Mouse (Mus musculus) regulatory T cell (primary cell): ENCODE measurements around the gene Mief2.

ENCODE experiments used
- in situ Hi-C: fragments of 300-600 bp; cut with MboI, MseI; formaldehyde crosslinking; loops from one replicate; pipeline ENCODE4 v1.15.1; 2025; ENCODE audit warnings: high pct_unique_total_duplicates

Gene Mief2

GRCm38 (mm10) chr11:60776107-60776828 is 48.1 kb downstream of the Mief2 start:
- in situ Hi-C loops = loop anchor here (5.0 to 10.0 kb wide), 2 partner anchors 79 to 1871 kb away; partner anchors contain the start of genes Llgl1 and Zfp39

GRCm38 (mm10) chr11:60776829-60777740 is 48.9 kb downstream of the Mief2 start, which contains the start of the genes Top3a and Smcr8:
Gene Top3a (minus strand): TSS chr11:60777365.
Gene Smcr8 (plus strand): TSS chr11:60777524.
- in situ Hi-C loops = loop anchor here (5.0 to 10.0 kb wide), 2 partner anchors 80 to 1872 kb away; partner anchors contain the start of genes Llgl1 and Zfp39

GRCm38 (mm10) chr11:60777801-60778370 is 49.7 kb downstream of the Mief2 start:
- in situ Hi-C loops = loop anchor here (5.0 to 10.0 kb wide), 2 partner anchors 81 to 1873 kb away; partner anchors contain the start of genes Llgl1 and Zfp39

DNA sequence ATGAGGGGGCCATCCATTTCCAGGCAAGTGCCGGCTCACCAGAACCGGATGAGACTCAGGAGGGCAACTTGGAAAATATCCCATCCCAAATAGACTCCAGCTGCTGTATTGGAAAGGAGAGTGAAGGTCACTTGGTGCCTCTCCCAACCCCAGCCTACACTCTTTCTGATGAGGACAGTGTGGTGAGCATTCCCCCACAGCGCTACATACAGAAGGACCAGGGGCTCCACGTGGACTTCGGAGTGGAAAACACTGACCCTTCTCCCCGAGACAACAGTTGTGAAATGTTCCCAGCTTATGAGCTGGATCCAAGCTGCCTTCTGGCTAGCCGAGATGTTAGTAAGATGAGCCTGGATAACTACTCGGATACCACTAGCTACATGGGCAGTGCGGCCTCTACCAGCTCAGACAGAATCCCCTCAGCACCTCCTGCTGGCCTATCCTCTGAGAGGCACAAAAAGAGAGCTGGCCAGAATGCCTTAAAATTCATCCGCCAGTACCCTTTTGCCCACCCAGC is 51.5 kb downstream of the Mief2 start:
- in situ Hi-C loops = loop anchor here (5.0 to 10.0 kb wide), 2 partner anchors 82 to 1875 kb away; partner anchors contain the start of genes Llgl1 and Zfp39
